Mouse (Mus musculus) stomach, embryonic 14.5 days (tissue): ENCODE results near the gene Slc7a1. TPM values are rescaled to one million over a fixed set of nuclear protein-coding genes. Genes with fewer than 3 reads are reported as not detected.

Source experiments
- ATAC-seq: fragments of 200-750 bp; cut with Nextera tagmentation; 2 replicates; pipeline ENCODE4 v1.8.0; 2017; ENCODE audit warnings: low read depth, moderate TSS enrichment; ENCODE audit not compliant: insufficient number of reproducible peaks, insufficient read depth, low FRiP score
- H3K27ac ChIP-seq: fragments of 300-500 bp; sonication (generic); 2 replicates; pipeline ENCODE4 v1.5.1; 2014; ENCODE audit warnings: mild to moderate bottlenecking, low read length, moderate library complexity, mixed read lengths
- H3K27me3 ChIP-seq: fragments of 300-500 bp; sonication (generic); 2 replicates; pipeline ENCODE4 v1.6.1; 2014; ENCODE audit warnings: low read length, control low read depth, mixed read lengths; ENCODE audit not compliant: control insufficient read depth, insufficient read depth
- H3K36me3 ChIP-seq: fragments of 300-500 bp; sonication (generic); 2 replicates; pipeline ENCODE4 v1.6.1; 2014; ENCODE audit warnings: mild to moderate bottlenecking, control low read depth, low read length, moderate library complexity, mixed read lengths; ENCODE audit not compliant: control insufficient read depth, insufficient read depth
- H3K4me1 ChIP-seq: fragments of 300-500 bp; sonication (generic); 2 replicates; pipeline ENCODE4 v1.6.1; 2014; ENCODE audit warnings: low read length, control low read depth, mixed read lengths; ENCODE audit not compliant: control insufficient read depth, insufficient read depth
- H3K4me2 ChIP-seq: fragments of 300-500 bp; sonication (generic); replicated peaks from 2 replicates; pipeline ENCODE4 v1.6.1; 2014; ENCODE audit warnings: low read depth, low read length, control low read depth
- H3K4me3 ChIP-seq: fragments of 300-500 bp; sonication (generic); 2 replicates; pipeline ENCODE4 v1.5.1; 2014; ENCODE audit warnings: low read depth, low read length, control low read depth
- H3K9ac ChIP-seq: fragments of 300-500 bp; sonication (generic); replicated peaks from 2 replicates; pipeline ENCODE4 v1.6.1; 2014; ENCODE audit warnings: low read depth, mild to moderate bottlenecking, control low read depth, low read length, moderate library complexity, mixed read lengths
- H3K9me3 ChIP-seq: fragments of 300-500 bp; sonication (generic); 2 replicates; pipeline ENCODE4 v1.6.1; 2016; ENCODE audit warnings: low read depth, low read length, control low read depth; ENCODE audit not compliant: control insufficient read depth
- WGBS: fragments of 180-500 bp; shearing (Covaris S2); extraction: QIAGEN DNeasy Blood & Tissue Kit; methylation state at CpG from one replicate; pipeline ENCODE4 v1.1.7; 2014; 5-methylcytosine and 5-hydroxymethylcytosine counted together
- polyA plus RNA-seq: library from polyadenylated mRNA; unstranded; fragments of >200 nt; fragmentation: Nextera tagmentation; extraction: Ambion mirVana; gene quantifications from 2 replicates; pipeline ENCODE4 v1.2.1, GENCODE M21; 2014

Gene Slc7a1
- polyA plus RNA-seq, 1 experiment from 2014 or later: 31.8 TPM

DNA sequence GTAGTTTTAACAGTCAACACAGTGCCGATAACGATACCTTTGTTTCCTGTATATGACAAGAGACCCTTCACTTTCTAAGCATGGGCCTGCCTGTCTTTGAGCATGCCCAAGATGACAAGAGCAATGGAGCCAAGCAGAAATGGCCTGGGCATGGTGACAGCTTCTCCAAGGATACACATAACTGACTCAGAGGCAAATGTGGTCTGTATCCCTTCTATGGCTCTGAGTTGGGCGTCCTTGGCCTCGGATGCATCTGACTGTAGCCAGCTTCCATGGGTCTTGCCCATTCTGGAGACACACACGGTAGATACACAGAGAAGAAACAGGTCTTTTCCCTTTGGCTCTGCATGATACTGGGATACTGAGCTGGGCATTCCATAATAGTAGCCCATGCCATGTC, 84.8 kb downstream of the Slc7a1 start:
- Histone ChIP-seq H3K36me3 (no peaks in the 10 kb centered on the region), H3K4me2 (no peak overlapping the region), H3K4me1 (no peaks in the 10 kb centered on the region), H3K4me3 (no peak overlapping the region), H3K9ac (no peak overlapping the region), H3K9me3 (no peaks in the 10 kb centered on the region), H3K27ac (no peak overlapping the region), H3K27me3 (no peaks in the 10 kb centered on the region)
- ATAC-seq: no peak
- WGBS: 91% methylated on average over 5 of the region's 5 CpGs

DNA sequence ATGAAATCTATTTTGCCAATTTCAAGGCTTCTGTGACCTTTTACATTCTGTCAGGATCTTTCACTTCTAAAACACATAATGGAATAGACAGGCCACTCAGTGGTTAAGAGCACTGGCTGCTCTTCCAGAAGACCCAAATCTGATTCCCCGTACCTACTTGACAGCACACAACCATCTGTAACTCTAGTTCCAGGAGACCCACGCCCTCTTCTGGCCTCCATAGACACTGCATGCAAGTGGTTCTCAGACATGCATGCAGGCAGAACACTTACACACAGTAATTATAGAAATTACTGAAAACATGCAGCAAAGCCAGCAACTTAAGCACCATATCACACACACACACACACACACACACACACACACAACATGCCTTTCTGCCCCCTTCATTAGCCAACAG, 87.3 kb downstream of the Slc7a1 start:
- no peaks in the 10 kb centered on the region for H3K9me3 ChIP-seq
- H3K27me3 ChIP-seq: no peaks in the 10 kb centered on the region
- WGBS: 57% methylated on average over 2 of the region's 2 CpGs
- H3K9ac ChIP-seq: no peak overlapping the region
- H3K36me3 ChIP-seq: no peaks in the 10 kb centered on the region
- H3K4me3 ChIP-seq: no peak overlapping the region
- H3K4me1 ChIP-seq: no peaks in the 10 kb centered on the region
- no peak overlapping the region for H3K27ac ChIP-seq
- ATAC-seq: no peak
- no peak overlapping the region for H3K4me2 ChIP-seq

DNA sequence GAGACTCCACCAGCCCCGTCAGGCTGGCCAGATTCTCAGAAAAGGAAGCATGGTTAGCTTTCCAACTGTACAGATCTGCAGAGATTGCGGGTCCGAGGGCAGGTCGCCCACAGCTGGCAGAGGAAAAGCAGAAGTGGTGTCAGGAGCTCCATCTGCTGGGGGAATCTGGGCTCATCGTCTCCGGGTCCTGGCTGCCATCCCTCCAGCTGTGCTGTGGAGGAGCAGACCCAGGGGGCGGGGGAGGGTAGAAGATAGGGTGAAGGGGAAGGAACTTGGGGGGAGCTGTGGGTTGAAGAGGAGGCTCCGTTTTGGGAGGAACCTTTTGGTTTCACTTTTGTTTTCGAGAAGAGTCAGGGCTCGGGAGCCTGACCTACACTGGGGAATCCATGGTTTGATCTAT, 88.9 kb downstream of the Slc7a1 start:
- no peaks in the 10 kb centered on the region for H3K9me3 ChIP-seq
- H3K36me3 ChIP-seq: no peaks in the 10 kb centered on the region
- H3K4me1 ChIP-seq: no peaks in the 10 kb centered on the region
- no peak for ATAC-seq
- WGBS: 66% methylated on average over 10 of the region's 10 CpGs
- no peaks in the 10 kb centered on the region for H3K27me3 ChIP-seq
- no peak overlapping the region for H3K4me3 ChIP-seq
- no peak overlapping the region for H3K4me2 ChIP-seq
- H3K27ac ChIP-seq: no peak overlapping the region
- H3K9ac ChIP-seq: no peak overlapping the region

DNA sequence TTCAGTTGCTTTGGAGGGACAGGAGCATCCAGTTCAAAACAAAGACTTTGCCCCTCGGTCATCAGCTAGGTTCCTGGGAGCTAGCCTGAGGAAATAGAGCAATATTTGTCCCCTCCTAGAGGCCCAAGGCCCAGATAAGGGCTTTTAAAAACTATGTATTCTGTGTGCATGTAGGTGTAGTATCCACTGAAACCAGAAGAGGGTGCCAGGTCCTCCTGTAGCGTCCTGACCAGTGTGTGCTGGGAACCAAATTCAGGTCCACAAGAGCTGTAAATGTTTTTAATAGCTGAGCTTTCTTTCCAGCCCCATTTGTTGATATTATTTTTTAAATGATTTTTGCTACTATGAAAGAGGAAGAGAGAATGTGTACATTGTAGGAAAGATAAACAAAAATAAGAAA, 95.6 kb downstream of the Slc7a1 start:
- H3K4me1 ChIP-seq: no peaks in the 10 kb centered on the region
- 88% methylated on average over 2 of the region's 2 CpGs for WGBS
- no peaks in the 10 kb centered on the region for H3K27me3 ChIP-seq
- no peak overlapping the region for H3K4me3 ChIP-seq
- no peak for ATAC-seq
- H3K9ac ChIP-seq: no peak overlapping the region
- no peaks in the 10 kb centered on the region for H3K9me3 ChIP-seq
- no peak overlapping the region for H3K27ac ChIP-seq
- H3K36me3 ChIP-seq: no peaks in the 10 kb centered on the region
- H3K4me2 ChIP-seq: no peak overlapping the region

DNA sequence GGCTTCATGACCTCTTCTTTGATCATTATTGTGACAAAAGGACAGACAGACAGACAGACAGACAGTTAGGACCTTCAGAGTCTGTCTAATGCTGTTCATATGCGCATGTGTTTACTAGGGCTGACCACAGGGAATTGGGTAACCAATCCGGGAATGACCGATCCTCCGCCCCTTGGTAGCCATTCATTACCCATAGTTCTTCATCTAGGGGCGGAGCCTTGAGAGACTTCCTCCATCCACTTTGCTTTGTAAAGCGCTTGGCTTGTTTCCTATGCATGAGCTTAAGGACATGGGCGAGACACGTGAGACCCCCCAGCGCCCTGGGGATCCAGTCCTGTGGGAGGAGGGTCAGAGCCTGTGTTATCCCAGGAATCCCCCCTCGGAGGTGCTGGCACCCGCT, 96.7 kb downstream of the Slc7a1 start:
- Histone ChIP-seq H3K4me1 (no peaks in the 10 kb centered on the region), H3K9me3 (no peaks in the 10 kb centered on the region), H3K4me3 (no peak overlapping the region), H3K27me3 (no peaks in the 10 kb centered on the region), H3K36me3 (no peaks in the 10 kb centered on the region), H3K9ac (no peak overlapping the region), H3K27ac (no peak overlapping the region), H3K4me2 (no peak overlapping the region)
- no peak for ATAC-seq
- 73% methylated on average over 11 of the region's 11 CpGs for WGBS

DNA sequence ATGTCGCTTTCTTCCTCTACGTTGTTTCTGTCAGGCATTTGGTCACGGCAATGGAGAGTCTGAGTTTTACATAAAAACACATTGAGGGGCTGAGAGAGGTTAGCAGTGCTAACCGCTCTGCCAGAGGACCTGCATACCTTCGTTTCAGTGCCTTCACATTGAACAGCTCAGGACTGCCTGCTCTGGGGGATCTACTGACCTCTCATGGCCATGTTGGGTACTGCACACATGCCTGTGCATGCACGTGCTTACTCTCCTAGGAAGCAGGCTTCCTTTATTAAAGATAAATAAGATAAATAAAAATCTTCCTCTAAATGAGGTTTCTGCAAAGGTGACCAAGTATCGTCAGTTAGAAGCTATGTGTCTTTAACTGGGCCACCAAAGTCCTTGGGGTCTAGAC, 106.4 kb downstream of the Slc7a1 start:
- no peaks in the 10 kb centered on the region for H3K27me3 ChIP-seq
- no peak for ATAC-seq
- no peak overlapping the region for H3K4me2 ChIP-seq
- H3K36me3 ChIP-seq: no peaks in the 10 kb centered on the region
- WGBS: 83% methylated on average over 7 of the region's 7 CpGs
- no peaks in the 10 kb centered on the region for H3K9me3 ChIP-seq
- no peak overlapping the region for H3K4me3 ChIP-seq
- H3K27ac ChIP-seq: no peak overlapping the region
- H3K9ac ChIP-seq: no peak overlapping the region
- H3K4me1 ChIP-seq: no peaks in the 10 kb centered on the region

DNA sequence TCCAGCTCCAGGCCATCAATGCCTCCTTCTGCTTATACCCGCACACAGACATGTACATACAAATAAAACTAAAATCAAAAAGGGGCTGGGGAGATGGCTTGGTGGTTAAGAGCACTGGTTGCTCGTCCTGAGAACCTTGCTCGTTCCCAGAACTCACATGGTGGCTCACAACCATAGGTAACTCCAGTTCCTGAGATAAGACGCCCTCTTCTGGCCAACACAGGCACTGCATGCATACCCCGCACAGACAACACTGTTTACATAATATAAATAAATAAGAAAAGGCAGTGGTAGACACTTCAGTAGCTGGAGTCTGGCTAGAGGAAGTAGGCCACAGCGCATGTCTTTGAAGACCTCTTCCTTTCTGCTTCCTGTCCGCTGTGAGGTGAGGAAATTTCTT, 106.8 kb downstream of the Slc7a1 start:
- no peak overlapping the region for H3K4me2 ChIP-seq
- H3K4me1 ChIP-seq: no peaks in the 10 kb centered on the region
- no peaks in the 10 kb centered on the region for H3K27me3 ChIP-seq
- WGBS: 78% methylated on average over 7 of the region's 7 CpGs
- no peak for ATAC-seq
- H3K36me3 ChIP-seq: no peaks in the 10 kb centered on the region
- no peak overlapping the region for H3K27ac ChIP-seq
- H3K9ac ChIP-seq: no peak overlapping the region
- H3K4me3 ChIP-seq: no peak overlapping the region
- H3K9me3 ChIP-seq: no peaks in the 10 kb centered on the region

DNA sequence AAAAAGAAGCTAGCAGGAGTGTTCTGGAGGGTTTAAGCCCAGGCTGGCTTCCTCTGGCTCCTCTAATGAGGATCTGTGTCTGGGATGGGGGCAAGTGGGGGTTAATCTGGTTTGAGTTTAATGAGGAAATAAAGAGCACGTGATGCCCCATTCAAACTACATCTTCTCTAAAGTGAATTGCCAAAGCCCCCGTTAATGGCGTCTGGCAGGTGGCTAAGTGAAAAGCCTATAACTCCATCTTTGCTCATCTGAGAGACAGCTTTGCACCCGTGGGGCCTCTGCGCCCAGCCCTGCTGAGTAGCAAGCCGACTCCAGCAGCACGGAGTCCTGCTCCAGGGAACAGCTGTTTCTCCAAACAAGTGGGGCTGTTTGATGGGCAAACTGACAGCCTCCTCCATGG, 109.8 kb downstream of the Slc7a1 start:
- no peaks in the 10 kb centered on the region for H3K27me3 ChIP-seq
- no peak overlapping the region for H3K4me3 ChIP-seq
- H3K9me3 ChIP-seq: no peaks in the 10 kb centered on the region
- no peaks in the 10 kb centered on the region for H3K4me1 ChIP-seq
- WGBS: 66% methylated on average over 7 of the region's 7 CpGs
- H3K9ac ChIP-seq: no peak overlapping the region
- ATAC-seq: no peak
- no peak overlapping the region for H3K4me2 ChIP-seq
- H3K36me3 ChIP-seq: no peaks in the 10 kb centered on the region
- H3K27ac ChIP-seq: no peak overlapping the region

DNA sequence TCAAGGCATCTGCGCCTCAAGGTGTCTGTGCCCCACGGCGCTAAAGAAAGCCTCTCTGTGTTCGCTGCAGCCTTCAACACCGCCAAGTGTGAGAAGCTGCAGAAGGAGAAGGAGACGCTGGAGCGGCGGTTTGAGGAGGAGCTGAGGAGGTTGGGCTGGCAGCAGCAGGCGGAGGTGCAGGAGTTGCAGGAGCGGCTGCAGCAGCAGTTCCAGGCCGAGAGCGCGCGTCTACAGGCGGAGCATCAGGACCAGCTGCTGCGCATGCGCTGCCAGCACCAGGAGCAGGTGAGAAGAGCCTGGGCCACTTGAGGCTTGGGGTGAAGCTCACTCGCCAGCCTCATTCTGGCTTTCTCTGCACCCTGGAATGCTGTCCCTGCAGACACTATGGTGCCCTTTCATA, 110.9 kb downstream of the Slc7a1 start:
- no peaks in the 10 kb centered on the region for H3K4me1 ChIP-seq
- H3K9me3 ChIP-seq: no peaks in the 10 kb centered on the region
- no peak overlapping the region for H3K9ac ChIP-seq
- 71% methylated on average over 18 of the region's 18 CpGs for WGBS
- H3K27me3 ChIP-seq: no peaks in the 10 kb centered on the region
- H3K27ac ChIP-seq: no peak overlapping the region
- ATAC-seq: no peak
- H3K4me2 ChIP-seq: no peak overlapping the region
- no peaks in the 10 kb centered on the region for H3K36me3 ChIP-seq
- H3K4me3 ChIP-seq: no peak overlapping the region
